Mouse (Mus musculus) frontal cortex, postnatal 10 days (tissue): Measurements from ENCODE around the gene Ccl1.

Experiments used
- DNase-seq, 2 experiments: peaks; one replicate each; pipeline ENCODE4 v3.0.0; 2022; ENCODE audit warnings: low spot score in 2 of 2, mixed read lengths in 1 of 2

Ccl1 gene

DNA sequence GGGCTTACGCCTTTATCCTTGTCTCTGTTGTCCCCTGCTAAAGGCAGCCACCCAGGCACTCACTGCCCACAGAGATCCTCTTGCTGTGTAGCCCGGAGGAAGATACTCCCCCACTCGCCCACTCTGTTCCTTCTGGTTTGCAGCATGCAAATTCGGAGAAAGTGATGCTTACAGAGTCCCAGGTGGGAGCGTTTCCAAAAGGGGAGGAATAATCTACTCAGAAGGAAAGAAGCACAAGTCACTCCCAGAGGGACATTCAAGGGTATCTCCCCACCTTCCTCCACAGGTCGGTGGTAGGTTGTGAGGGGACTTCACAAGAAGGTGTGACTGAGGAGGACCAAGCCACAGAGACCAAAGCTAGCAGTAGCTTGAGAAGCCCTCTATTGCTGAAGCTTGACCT, 100.3 kb downstream of the Ccl1 start:
- no peak for DNase-seq

GRCm38 (mm10) chr11:82203706-82204105, 101.8 kb downstream of the Ccl1 start:
- DNase-seq = no peak

- DNase-seq = no peak
Measured at GRCm38 (mm10) chr11:82197774-82198173, 107.7 kb downstream of the Ccl1 start.

- no peak for DNase-seq
Measured at GRCm38 (mm10) chr11:82194980-82195379, 110.5 kb downstream of the Ccl1 start.

DNA sequence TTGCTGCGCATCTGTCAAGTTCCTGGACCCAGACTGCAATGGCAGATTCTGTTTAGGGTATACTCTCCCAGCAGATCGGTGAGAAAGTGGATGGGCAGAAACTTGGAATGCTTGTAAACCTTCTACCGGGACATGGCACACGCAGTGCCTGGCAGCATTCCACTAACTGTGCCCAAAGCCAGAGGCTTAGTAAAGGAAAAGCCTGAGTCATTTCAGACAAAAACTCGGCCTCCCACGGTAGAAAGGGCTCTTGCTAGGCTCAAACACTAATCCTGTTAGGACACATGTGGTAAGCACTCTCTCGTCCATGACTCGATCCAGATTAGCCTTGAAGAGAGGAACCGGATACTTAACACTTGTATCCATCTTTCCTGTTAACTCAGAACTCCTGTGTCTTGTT, 111.7 kb downstream of the Ccl1 start:
- DNase-seq = no peak

DNA sequence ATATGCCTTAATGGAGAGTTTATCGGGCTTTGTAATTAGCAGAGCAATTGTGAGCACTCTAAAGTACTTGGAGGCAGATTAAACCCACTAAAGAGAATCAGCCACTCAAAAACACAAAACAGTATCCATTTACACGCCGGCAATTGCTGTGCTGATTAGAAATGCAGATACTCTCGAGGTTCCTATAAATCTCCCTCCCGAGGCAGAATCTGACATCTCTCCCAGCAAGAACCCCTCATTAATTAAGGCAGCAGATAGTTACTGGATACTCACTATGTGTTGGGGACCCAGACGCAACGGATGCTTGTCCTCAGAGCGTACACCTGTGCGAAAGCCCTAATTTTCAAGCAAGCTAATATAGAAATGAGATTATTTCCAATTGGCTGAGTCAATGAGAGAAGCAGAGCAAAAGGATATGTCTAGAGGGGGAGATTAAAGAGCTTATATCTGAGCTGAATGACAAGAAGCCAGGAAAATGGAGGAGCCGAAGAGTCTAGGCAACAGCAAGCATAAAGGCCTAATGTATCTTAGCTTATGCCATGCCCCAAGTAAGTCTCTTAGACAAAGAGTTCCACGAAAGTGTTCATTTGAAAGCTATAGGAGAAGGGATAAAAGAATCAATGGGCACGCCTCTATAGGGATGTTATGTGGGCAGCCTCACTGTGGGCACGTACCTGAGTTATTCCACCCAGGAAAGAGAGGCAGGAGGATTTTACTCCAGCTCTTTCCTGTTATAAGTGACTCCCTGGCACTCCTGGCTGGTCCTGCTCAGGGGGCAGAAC, 115.5 kb downstream of the Ccl1 start:
- DNase-seq = no peak

- DNase-seq = no peak
Measured at GRCm38 (mm10) chr11:82185684-82186083, 119.8 kb downstream of the Ccl1 start.

GRCm38 (mm10) chr11:82183281-82183935, 122.1 kb downstream of the Ccl1 start:
- DNase-seq = no peak

DNA sequence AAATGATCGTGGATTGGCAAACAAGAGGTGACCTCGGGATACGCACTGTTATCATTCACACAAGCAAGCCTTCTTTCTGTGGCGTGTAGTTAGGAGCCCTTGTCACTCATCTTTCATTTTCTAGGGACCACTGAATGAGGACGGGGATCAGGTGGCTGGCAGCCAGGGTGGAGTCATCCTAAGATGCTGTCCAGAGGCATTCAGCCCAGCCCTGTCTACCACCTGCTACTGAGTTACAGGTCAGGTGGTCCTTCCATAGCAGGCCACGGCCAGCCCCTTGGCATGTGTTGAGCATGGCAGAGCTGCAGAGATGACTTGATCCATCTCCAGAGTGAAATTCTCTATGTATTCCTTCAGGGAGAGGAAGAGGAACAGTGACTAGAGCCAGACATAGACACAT, 123.1 kb downstream of the Ccl1 start:
- no peak for DNase-seq

DNA sequence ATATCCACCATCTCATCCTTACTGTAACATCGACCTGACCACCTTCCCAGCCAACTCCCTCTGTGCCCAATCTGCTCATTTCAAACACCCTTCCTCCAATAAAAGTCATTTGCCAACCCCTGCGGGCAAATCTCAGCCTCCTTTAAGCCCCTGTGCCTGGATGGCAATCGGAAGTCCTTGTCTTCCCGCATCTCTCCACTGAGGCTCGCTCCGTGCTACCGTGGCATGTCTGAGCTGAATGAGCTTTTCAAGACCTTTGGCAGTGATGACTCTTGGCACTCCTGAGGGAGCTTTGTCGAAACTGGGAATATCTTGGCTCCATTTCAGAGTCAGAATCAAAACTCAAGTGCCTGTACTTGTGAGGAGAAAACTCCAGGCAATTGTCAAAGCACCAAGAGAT, 124.2 kb downstream of the Ccl1 start:
- DNase-seq = no peak

DNA sequence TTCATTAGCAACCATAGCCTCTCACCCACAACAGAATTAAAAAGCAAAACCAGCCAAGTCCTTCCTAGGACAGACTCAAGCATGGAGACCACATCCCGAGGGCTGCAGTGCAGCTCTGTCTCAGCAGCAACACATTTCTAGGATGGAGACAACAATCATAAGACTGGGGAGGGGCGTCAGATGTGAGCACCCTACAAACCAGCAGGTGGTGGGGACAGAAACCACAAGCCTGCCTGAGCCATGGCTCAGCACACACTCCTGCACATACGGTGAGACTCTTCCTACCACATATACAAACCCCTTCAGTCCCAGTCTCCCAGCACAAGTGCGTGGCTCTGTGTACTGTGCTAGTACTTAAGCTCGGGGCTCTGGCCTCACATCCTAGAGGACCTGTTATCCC, 127.3 kb downstream of the Ccl1 start:
- DNase-seq = no peak

GRCm38 (mm10) chr11:82177711-82178110, 127.8 kb downstream of the Ccl1 start:
- peak in 1 of 2 experiments; percentile 26 for DNase-seq

- peak; percentile 48 to 59 for DNase-seq
Measured at GRCm38 (mm10) chr11:82174794-82175193, 130.7 kb downstream of the Ccl1 start.

- no peak for DNase-seq
Measured at GRCm38 (mm10) chr11:82173491-82173890, 132.0 kb downstream of the Ccl1 start.

DNA sequence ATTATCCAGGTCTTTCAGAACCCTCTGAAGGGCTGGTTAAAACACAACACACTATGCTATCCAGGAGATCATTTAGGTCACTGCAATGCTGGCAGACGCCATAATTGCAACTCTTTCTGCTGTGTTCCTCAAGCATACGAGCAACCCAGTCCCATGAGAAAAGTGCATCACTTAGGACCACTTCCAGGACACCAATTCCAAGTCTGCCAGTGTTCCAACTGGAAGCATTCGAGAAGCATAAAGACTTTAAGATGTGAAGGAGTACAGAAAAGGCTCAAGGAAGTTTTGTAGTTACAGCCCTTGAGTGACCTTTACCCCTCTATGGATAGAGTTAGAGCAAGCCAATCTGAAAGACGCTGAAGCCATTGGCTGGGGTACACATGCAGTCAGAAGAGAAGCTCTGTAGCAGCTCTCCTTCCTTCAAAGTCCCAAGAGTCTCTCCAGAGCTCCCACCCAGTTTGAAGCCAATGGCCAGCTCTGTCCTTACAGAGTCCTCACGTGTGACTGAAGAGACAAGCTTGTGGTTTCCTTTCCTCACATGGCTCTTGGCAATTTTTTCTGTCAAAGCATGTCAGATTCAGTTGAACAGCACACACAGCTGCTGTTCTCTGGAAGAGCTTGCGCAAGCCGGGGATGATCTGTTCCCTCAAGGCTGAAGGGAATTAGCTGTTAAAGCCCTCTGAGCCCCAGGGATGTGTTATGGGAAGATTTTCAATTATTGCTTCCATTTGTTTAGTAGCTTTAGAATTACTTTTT, 134.0 kb downstream of the Ccl1 start:
- DNase-seq = no peak

GRCm38 (mm10) chr11:82169456-82169855, 136.0 kb downstream of the Ccl1 start:
- DNase-seq = no peak

- DNase-seq = no peak
Measured at GRCm38 (mm10) chr11:82168308-82168707, 137.2 kb downstream of the Ccl1 start.

DNA sequence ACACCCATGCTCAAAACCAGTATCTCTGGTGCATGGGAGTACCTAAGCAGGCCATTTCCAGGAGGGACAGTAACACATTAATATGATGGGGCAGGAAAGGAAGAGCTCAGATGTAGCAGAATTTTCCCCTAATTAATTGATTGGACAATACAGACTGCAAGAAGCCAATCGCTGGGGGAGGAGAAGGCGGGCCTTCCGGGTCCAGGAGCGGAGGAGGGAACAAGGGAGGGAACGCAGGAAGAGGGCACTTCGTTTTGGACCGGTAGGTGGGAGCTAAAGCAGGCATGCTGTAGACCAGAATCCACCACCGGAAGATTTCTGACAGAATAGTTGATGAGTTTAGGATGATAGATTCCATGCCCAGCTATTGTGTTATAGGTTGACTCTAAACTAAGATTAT, 142.2 kb downstream of the Ccl1 start:
- no peak for DNase-seq

GRCm38 (mm10) chr11:82159126-82159525, 146.4 kb downstream of the Ccl1 start:
- no peak for DNase-seq

DNA sequence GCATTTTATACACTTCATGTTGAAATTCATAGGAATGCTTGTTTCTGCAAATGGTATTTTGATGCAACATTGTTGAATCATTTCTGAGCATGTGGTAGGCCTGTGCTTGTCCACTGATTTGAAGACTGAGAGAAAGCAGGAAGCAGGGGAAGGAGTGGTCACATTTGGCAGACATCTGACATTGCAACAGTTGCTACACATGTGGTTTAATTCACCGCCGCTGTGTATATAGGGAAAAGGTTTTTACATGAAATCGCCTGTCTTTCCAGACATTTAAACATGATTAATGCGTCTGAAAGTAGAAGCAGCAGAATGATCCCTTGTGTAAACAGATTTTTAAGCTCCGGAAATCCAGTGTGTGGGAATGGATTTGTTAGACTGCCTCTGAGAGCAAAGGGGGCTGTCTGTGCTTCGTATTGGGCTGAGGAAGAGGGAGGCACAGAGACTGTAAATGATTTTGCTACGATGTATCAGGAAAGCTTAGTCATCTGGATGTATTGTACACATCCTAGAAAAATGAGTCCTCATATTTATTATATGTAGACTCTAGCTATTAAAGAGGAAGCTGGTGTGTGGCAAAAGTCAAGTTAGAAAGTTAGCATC, 165.9 kb downstream of the Ccl1 start:
- no peak for DNase-seq

DNA sequence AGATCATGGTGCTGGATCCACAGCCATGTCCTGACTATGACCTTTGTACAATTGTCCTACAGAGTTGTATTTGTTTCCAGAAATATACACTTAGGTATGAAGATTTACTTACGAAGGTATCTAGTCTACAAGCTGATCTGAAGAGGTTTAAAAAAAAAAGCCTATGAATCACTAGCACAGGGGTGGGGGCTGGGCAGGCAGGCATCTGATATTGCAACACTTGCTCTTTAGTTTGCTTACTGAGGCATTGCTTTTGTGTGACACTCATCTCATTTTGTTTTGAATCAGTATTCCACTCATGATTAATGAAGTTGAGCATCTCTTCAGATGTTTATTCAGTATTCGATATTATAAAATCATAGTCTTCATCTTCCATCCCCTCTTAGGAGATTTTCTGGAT, 169.3 kb downstream of the Ccl1 start:
- DNase-seq = no peak

DNA sequence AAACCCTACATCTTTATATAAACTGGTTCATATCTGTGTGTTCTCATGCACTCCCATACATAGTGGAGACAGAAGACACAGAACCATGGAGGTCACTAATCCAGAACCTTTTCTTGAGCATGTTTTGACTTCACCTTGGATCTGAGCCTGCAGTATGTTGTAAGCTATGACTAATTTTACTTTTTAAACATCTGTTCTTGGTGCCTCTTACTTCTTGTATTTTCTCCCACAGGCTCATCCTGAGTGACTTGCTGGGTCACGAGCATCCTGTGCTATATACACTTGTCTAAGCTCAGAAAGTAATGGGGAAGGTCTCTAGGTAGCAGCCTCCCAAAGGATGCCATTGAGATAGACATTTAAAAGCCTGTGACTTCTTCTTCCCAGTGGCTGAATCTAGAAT, 172.5 kb downstream of the Ccl1 start:
- DNase-seq = no peak
